In the genomic region with DNA sequence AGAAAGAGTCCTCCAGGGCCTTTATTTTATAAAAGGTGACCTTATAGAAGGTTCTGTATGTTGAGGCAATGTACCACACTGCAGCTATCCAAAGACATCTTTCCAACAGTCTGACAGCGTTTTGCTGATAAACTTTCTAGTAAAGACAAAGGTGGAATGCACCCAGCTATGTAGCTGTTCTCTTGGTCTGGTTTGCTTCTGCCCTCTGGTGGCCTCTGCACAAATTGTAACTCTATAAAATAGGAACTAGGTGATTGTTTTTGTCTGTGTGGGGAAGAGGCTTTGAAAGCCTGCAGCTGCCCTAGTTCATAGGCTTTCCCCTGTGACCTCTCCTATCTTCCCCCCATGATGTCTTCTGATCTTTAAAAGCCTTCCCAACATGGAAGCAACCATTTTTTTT, we compare ENCODE assay signal across 9 mouse cellular contexts. TPM values are rescaled to one million over a fixed set of nuclear protein-coding genes. Genes with fewer than 3 reads are reported as not detected.
DNase-seq lines count a peak whose midpoint lies in the region; ATAC-seq lines count a peak whose summit lies in the region.
"Had no signal": no experiment of that assay in that cellular context is flagged by ENCODE, and none has a peak within 500 bp of the region (broad histone marks: within the 10 kb centered on the region; RNA-seq: fewer than 3 reads in every experiment).

No protein-coding gene starts in this region.

- 8% methylated on average over 1 of the region's 1 CpGs for WGBS in limb, embryonic 11.5 days
- WGBS in midbrain, embryonic 16.5 days = 3% methylated on average over 1 of the region's 1 CpGs
- 0% methylated on average over 1 of the region's 1 CpGs for WGBS in stomach, embryonic 16.5 days

- H3K27ac ChIP-seq in limb, embryonic 11.5 days (replicated peaks; ENCODE audit: low read depth, low read length) = no peak overlapping the region
- H3K27ac ChIP-seq in midbrain, embryonic 16.5 days (ENCODE audit: low read length) = no peak overlapping the region
- no peak overlapping the region for H3K27ac ChIP-seq in stomach, embryonic 16.5 days (ENCODE audit: low read length)
- H3K27ac ChIP-seq: embryonic facial prominence, embryonic 12.5 days had no signal

- H3K36me3 ChIP-seq in limb, embryonic 11.5 days (ENCODE audit: control insufficient read depth, insufficient read depth, low read length) = no peaks in the 10 kb centered on the region
- H3K36me3 ChIP-seq in midbrain, embryonic 16.5 days (ENCODE audit: control insufficient read depth, insufficient read depth, low read length) = no peaks in the 10 kb centered on the region
- H3K36me3 ChIP-seq in stomach, embryonic 16.5 days (ENCODE audit: control insufficient read depth, insufficient read depth, low read length) = no peaks in the 10 kb centered on the region
- H3K36me3 ChIP-seq: embryonic facial prominence, embryonic 12.5 days had no signal

- ATAC-seq in common myeloid progenitor, adult 5-6 weeks (replicated peaks; ENCODE audit: low read depth, poor library complexity, severe bottlenecking) = peak; percentile 98
- ATAC-seq in limb, embryonic 11.5 days (ENCODE audit: insufficient number of reproducible peaks, low FRiP score, low TSS enrichment, low read depth) = peak; percentile 65; the same call in 1 of the 2 replicates
- ATAC-seq in midbrain, embryonic 16.5 days = peak; percentile 88
- peak; percentile 44; the same call in 1 of the 2 replicates for ATAC-seq in stomach, embryonic 16.5 days (ENCODE audit: insufficient read depth, low FRiP score)

- DNase-seq in 3T3-L1 (ENCODE audit: low read depth, low spot score) = peak; percentile 90
- DNase-seq in R1 (ENCODE audit: low read depth, low spot score) = peak; percentile 77
- DNase-seq in gonadal fat pad, adult 2 months (ENCODE audit: low read depth) = peak; percentile 3
- peak; percentile 74 for DNase-seq in kidney, adult 9 months
- DNase-seq in limb, embryonic 11.5 days (ENCODE audit: low spot score) = peak; percentile 67

- H3K4me3 ChIP-seq in limb, embryonic 11.5 days (ENCODE audit: low read depth, low read length) = no peak overlapping the region
- no peak overlapping the region for H3K4me3 ChIP-seq in midbrain, embryonic 16.5 days (ENCODE audit: low read depth, low read length)
- H3K4me3 ChIP-seq in stomach, embryonic 16.5 days (replicated peaks; ENCODE audit: low read length) = no peak overlapping the region
- H3K4me3 ChIP-seq: embryonic facial prominence, embryonic 12.5 days had no signal

- no peak overlapping the region for H3K4me2 ChIP-seq in limb, embryonic 11.5 days (ENCODE audit: low read depth, severe bottlenecking)
- no peak overlapping the region for H3K4me2 ChIP-seq in midbrain, embryonic 16.5 days (ENCODE audit: low read length)
- no peak overlapping the region for H3K4me2 ChIP-seq in stomach, embryonic 16.5 days (ENCODE audit: low read depth, low read length)
- H3K4me2 ChIP-seq: embryonic facial prominence, embryonic 12.5 days had no signal

- no peaks in the 10 kb centered on the region for H3K9me3 ChIP-seq in limb, embryonic 11.5 days (ENCODE audit: control insufficient read depth, low read length)
- no peaks in the 10 kb centered on the region for H3K9me3 ChIP-seq in midbrain, embryonic 16.5 days (replicated peaks; ENCODE audit: control insufficient read depth, low read length, poor library complexity, severe bottlenecking)
- H3K9me3 ChIP-seq in stomach, embryonic 16.5 days (replicated peaks; ENCODE audit: control insufficient read depth, low read length) = no peaks in the 10 kb centered on the region
- H3K9me3 ChIP-seq: embryonic facial prominence, embryonic 12.5 days had no signal

- no peaks in the 10 kb centered on the region for H3K4me1 ChIP-seq in limb, embryonic 11.5 days (ENCODE audit: control insufficient read depth, insufficient read depth, low read length)
- H3K4me1 ChIP-seq in midbrain, embryonic 16.5 days (ENCODE audit: control insufficient read depth, insufficient read depth, low read length) = no peaks in the 10 kb centered on the region
- no peaks in the 10 kb centered on the region for H3K4me1 ChIP-seq in stomach, embryonic 16.5 days (ENCODE audit: control insufficient read depth, insufficient read depth, low read length)
- H3K4me1 ChIP-seq: embryonic facial prominence, embryonic 12.5 days had no signal

- no peaks in the 10 kb centered on the region for H3K27me3 ChIP-seq in limb, embryonic 11.5 days (ENCODE audit: control insufficient read depth, insufficient read depth, low read length)
- no peaks in the 10 kb centered on the region for H3K27me3 ChIP-seq in midbrain, embryonic 16.5 days (ENCODE audit: control insufficient read depth, insufficient read depth, low read depth, low read length)
- H3K27me3 ChIP-seq in stomach, embryonic 16.5 days (ENCODE audit: control insufficient read depth, insufficient read depth, low read length) = no peaks in the 10 kb centered on the region
- H3K27me3 ChIP-seq: embryonic facial prominence, embryonic 12.5 days had no signal

- H3K9ac ChIP-seq in limb, embryonic 11.5 days (ENCODE audit: low read length) = no peak overlapping the region
- no peak overlapping the region for H3K9ac ChIP-seq in midbrain, embryonic 16.5 days (ENCODE audit: low read depth, low read length)
- no peak overlapping the region for H3K9ac ChIP-seq in stomach, embryonic 16.5 days (ENCODE audit: low read length)
- H3K9ac ChIP-seq: embryonic facial prominence, embryonic 12.5 days had no signal

RNA-seq across cellular contexts. Expression of a gene that starts 59.7 kb away (rescaled TPM):
- 0.18 TPM in 1 of 2 replicates, not detected in the other for total RNA-seq in common myeloid progenitor, adult 5-6 weeks (2017)
- polyA plus RNA-seq in gonadal fat pad, adult 2 months (2012; rRNA removed) = 0.37 and 0.47 TPM in 2 replicates
- 0.07 TPM in 1 of 2 replicates, not detected in the other for polyA plus RNA-seq in limb, embryonic 11.5 days (2014; fragmentation: Nextera tagmentation; extraction: Ambion mirVana)
- polyA plus RNA-seq in midbrain, embryonic 16.5 days (2015; fragmentation: Nextera tagmentation; extraction: Ambion mirVana) = 0.83 TPM in 2 replicates
- polyA plus RNA-seq in stomach, embryonic 16.5 days (2015; fragmentation: Nextera tagmentation; extraction: Ambion mirVana) = 0.04 and 0.14 TPM in 2 replicates

Comparison
In these comparisons a context has a peak if more than half of its experiments do, and no peak if none do; other contexts are left out.
1. DNase-seq: peak in every context shown above with its lines; median percentile 90 in 3T3-L1; 77 in R1; 74 in kidney, adult 9 months; 67 in limb, embryonic 11.5 days; 3 in gonadal fat pad, adult 2 months.
2. ATAC-seq: peak in every context shown above with its lines; median percentile 98 in common myeloid progenitor, adult 5-6 weeks; 88 in midbrain, embryonic 16.5 days; 65 in limb, embryonic 11.5 days; 44 in stomach, embryonic 16.5 days.